Mouse (Mus musculus) urinary bladder, postnatal 10 days (tissue): Measurements from ENCODE around the gene Lclat1.

ENCODE experiments used
- DNase-seq: peaks from one replicate; pipeline ENCODE4 v3.0.0; 2022; ENCODE audit warnings: low spot score

Lclat1 gene

DNA sequence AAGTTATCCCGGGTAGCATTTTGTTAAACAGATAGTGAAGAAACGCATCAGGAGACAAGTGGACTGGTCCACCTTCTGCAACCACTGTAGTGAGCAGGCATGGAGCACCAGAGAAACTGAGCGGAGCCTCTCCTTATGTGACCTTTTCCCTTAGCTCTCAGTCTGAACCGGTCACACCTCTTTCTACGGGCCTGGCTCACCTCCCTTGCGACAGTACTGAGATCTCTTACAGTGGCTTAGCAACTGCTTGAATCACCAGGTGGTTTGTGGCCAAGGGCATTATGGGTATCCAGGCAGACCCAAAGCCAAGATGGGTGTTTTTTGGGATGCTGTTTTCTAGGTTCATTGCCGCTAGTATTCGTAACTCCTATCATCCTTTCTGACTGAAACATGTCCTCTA is 16.4 kb upstream of the Lclat1 start:
- DNase-seq, result no peak

DNA sequence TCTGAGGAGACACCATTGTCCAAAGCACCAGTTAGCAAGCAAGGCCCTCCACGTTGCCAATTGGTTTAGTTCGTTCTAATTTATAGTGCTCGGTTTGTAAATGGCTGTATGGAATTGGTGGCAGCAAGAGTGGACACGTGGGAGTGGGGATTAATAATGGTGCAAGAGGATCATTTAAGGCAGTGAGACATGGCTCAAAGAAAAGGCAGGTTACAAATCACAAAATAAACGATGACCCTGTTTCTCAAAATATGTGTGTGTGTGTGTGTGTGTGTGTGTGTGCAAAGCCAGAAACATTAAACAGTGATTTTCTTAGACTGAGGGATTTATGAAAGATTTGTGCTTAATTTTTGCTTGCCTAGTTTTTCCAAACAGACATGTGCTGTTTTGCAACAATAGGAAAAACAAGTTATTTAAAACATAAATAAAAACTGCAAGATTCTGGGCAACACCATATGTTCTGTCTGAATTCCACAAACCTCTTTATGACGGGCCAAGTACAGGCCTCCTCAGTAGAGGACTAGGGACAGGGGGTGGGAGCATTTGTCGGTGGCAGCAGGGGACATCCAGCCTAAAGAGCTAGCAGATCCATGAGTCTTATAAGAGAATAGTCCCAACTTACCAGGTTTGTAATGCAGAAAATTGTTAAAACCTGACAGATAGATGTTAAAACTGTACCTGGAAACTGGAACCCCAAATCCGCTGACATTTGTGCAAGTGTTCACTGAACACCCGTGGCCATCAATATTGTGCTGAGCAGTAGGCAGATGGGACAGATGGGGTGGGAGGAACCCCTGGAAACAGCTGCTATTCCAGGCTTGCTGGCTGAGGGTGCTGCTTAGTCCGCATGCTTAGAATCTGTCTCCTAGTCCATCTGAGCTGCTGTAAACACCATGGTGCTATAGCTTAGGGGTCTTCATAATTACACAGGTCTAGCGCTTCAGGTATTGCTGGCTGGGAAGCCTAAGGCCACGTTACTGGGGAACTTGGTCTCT is 15.4 kb upstream of the Lclat1 start:
- no peak for DNase-seq

DNA sequence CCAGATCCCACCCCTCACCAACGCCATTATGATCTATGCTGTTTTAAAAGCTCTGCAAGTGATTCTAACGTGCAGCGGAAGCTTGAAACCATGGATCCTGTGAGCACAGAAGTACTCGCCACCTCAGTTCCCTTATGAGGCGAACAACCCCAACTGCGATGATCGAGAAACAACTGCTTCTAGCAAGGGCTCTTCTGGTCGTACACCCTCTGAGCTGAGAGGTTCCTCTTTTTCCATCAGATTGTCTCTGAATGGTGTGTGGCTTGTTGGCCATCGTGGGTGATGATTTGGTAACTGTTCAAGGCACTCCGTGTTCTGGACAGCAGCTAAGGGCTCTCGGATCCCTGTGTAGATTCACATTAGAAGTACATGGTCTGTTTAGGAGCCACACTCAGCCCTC is 12.7 kb upstream of the Lclat1 start:
- no peak for DNase-seq

DNA sequence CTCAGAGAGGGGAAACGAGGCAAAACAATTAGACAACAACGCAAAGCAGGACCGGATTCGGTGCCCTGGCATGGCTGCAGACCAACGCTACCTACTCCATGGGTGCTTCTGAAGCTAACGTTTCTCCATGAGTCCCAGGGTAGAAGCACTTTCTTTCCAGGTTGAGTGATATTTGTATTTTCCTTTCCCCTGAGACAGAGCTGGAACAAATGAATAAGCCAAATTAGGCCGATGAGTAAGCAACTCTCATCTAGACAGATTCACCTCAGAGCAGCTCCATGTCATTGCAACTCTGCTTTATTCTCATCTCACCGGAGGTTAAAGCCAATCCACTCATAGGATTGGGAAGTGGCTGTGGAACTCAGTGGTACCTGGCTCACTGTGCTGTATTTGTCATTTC is 12.2 kb upstream of the Lclat1 start:
- DNase-seq, result no peak

DNA sequence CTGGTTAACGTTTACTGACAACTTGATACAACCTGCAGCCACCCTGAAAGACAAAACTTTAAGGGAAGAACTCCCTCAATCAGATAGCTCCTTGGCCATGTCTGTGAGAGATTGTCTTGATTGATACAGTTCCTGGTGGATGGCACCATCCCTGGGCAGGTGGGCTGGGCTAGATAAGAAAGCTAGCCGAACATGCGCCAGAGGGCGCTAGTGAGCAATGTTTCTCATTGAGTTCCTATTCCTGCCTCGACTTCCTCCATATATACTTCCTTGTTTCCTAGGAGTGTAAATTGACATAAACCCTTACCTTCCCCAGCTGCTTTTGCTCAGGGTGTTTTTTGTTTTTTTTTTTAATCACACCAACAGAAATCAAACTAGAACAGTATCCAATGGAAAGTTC is 11.3 kb upstream of the Lclat1 start:
- DNase-seq, result no peak

DNA sequence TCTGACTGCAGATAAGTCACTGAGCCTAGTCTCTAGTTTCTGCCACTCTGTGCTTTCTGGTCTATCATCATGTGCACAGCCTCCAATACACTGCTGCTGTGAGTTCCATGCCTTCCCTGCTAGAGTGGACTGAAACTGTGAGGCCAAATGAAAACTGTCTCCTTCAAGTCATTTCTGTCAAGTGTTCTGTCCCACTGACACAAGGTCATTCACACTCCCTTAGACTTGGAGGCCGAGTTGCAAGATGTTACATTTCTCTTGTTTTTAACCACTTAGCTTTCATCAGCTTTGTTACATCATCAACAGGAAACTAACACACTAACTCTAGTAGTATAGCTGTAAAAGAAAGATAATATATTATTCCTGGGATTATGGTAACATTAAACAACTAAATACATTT is 9.1 kb upstream of the Lclat1 start:
- DNase-seq, result no peak

DNA sequence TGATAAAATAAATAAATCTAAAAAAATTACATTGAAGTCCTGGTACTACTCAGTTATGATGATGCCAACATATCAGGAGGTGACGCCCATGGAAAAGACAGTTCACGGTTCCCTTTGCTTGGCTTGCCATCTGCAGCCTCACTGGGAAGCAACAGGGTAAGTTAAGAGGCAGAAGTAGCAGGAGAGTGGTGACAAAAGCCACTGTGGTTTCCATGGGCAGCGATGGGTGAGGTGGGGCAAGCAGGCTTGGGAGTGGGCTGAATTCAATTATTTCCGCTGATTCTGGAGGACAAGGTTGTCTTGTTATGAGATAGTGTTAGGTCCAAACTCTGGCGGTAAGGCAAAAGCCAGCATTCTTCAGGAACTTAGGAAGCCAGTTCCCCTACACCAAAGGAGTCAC is 7.4 kb upstream of the Lclat1 start:
- DNase-seq, result no peak

DNA sequence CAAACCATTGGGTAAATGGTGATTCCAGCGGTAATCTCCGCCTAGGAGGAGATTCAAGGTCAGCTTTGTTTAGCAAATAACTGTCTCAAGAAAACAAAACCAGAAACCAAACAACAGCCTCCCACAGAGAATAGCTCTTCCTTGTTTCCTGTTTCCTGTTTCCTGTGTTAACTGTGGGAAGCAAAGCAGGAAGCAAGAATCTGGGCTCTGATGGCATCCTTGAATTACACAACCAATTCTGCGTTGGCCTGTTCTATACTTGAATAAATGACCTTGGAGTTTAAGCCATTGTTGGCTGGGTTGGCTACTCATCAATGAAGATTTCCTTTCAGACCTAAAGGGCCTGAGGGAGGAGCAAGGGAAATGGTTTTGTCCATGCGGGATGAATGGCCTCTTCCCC is 5.2 kb upstream of the Lclat1 start:
- no peak for DNase-seq

DNA sequence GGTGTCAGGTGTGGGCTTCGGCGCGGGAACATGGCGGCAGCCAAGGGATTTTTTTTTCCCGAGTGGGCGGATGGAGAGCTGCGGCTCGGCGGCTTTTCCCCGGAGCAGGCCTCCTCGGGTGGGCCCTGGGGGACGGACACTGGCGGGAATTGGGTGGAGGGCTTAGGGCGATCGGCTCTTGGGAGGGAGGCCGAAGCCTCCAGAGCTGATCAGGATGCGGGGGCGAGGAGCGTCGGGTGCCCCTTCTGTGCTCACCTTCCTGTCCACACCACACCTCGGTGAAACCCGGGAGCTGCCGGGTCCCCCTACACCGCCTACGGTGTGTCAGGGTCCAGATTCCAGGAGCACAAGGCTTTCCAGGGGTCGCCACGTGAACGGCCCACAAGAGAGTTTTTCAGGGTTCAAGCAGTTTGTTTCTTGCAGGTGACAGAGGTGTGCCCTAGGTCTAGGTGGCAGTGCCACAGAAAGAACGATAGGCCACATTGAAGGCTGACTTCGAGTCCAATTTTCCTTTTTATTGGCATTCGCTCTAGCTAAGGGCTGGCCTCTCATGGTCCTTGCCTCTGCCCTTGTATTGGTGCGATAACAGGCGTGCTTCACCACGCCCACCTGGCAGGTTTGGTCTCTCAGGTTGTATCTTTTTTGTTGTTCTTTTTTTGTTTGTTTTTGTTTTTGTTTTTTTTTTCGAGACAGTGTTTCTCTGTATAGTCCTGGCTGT is 544 bp downstream of the Lclat1 start:
- no peak for DNase-seq

DNA sequence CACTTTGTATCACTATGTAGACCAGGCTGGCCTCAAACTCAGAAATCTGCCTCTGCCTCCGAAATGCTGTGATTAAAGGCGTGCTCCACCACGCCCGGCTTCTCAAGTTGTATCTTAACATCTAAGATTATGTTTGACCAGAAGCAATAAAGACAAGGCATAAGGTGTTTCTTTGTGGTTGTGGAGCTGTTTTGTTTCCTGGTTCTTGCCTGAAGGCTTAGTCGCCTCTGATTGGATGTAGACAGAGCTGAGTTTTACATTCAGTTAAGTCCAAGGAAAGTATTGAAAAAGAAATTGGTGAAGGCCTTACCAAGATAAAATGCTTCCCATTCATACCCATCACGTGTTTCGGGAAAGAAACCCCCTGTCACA is 1.1 kb downstream of the Lclat1 start:
- no peak for DNase-seq

DNA sequence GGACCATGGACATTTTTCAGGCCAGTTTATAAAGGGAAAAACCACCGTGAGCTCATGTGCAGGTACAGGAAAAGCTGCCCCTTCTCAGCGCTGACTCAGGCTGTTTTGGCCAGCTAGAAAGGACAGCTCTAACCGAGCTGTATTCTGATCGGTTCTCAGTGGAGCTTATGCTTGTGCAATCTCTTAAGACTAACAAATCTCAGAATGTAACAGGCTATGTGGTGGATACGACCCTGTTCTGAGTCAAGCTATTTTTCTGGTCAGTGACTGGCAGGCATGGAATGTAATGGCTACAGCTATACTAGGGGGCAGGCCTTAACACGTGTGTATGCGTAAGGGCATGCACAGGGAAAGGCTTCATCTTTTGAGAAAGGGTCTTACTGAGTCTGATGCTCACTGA is 4.3 kb downstream of the Lclat1 start:
- DNase-seq, result no peak

DNA sequence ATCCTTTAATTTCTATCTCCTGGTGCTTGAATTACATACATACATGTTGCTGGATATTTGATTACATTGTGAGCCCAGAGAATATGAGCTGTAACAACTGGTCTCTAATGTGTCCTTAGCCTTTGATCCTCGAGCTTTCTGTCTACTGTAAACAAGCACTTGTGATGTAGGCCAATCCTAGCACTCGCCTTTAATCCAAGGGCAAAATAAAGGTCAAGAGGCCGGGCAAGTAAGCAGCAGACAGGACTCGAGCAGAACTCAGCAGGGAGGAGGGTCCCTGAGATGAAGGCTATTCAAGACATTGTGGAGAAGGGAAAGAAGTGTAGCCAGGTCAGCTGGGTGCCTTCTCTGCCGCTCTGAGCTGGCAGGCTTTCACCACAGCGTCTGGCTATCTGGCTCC is 4.8 kb downstream of the Lclat1 start:
- no peak for DNase-seq

DNA sequence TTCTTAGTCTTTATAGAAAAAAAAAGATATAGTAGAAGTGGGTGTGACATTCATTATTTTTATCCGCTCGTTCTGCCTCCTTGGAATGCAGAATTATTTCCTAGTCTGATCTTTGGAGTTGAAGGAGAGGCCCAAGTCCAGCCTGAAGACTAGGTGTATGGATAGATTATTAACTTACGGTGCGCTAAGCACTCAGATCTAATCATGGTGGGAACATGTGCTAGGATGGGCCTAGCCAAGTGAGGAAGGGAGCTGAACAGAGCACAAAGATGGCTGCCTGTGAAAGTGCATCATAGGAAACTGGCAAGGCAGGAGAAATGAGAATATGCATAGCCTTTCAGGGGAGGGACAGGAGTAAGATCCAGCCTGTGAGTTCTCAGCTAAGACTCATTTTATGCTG is 5.4 kb downstream of the Lclat1 start:
- no peak for DNase-seq

DNA sequence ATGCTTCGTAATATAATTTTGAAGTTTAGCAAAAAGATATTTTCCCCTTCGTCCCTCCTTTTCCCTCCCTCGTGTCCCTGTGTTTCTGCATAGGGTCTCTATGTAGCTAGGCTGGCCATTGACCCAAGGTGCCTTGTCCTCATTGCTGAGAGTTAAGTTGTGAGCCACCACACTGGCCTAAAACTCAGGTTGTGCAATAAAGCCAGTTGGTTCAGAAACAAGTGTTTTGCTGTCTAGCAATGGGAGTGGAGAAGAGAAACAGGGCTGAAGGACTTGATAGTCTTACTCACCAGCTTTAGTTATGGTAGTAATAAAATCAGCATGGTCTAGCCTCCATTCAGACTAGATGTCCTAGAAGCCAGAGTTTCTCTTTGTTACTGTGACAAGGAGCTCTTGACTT is 10.3 kb downstream of the Lclat1 start:
- no peak for DNase-seq

DNA sequence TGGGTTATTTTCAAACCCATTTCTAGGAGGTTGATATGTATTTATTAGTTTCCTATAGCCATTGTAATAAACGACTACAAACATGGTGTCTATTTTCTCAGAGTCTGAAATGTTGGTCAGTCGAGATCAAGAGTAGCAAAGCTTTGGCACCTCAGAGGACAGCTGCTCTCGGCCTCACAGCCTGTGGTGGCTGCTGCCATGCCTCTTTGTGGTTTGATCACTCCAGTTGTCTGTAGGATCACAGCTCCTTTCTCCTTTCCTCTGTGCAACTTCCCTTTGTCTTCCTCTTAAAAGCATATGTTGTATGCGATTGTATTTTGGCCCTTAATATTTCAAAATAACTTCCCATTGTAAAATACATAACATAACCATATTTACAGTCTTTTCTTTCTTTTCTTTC is 10.9 kb downstream of the Lclat1 start:
- no peak for DNase-seq

DNA sequence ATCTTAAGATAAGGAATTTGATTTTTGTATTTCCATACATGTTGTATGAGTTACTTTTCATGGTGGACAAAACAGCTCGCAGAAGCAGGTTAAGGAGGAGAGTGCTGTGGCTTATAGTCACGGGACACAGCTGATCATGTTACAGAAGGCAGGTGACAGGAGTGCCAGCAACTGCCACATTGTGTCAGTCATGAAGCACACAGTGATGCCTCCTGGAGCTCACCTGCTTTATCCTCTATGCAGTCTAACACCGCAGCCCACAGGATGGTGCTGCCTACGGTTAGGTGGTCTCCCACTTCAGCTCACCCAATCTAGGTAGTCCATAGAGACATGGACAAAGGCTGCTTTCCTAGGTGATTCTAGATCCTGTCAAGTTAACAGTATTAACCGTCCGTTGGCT is 11.4 kb downstream of the Lclat1 start:
- no peak for DNase-seq

DNA sequence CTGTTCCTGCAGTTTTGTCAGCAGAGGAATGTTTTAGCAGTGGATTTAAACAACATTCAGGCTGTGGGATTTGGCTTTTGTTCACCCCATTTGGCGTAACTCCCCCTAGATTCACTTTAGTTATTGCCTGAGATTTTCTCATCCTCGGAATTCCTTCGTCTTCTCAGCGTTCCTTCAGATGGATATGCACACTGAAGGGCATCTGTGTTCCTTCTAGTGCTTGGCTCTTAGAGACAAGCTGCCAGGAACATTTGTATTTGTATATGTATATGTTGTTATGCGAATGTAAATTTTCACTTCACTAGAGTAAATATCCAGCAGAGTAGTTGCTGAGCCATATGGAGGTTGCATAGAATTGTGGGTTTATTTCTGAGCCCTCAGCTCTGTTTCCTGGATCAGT is 12.8 kb downstream of the Lclat1 start:
- DNase-seq, result no peak

DNA sequence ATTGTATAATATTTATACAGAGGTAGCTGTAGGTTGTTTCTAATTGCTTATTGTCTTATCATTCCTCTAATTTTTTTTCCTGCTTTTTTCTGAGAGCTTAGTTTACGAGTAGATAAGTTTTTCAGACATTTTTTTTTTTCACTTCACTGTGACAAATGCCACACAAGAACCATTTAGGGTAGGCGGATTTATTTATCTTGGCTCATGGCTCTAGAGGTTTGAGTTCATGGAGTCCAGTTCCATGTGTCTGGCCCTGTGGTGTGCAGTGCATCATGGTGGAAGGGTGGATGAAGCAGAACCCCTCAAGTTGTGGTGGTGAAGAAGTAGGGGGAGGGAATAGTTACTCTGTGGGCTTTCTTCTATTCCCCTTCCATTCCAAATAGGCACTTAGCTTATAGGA is 13.9 kb downstream of the Lclat1 start:
- DNase-seq, result no peak

DNA sequence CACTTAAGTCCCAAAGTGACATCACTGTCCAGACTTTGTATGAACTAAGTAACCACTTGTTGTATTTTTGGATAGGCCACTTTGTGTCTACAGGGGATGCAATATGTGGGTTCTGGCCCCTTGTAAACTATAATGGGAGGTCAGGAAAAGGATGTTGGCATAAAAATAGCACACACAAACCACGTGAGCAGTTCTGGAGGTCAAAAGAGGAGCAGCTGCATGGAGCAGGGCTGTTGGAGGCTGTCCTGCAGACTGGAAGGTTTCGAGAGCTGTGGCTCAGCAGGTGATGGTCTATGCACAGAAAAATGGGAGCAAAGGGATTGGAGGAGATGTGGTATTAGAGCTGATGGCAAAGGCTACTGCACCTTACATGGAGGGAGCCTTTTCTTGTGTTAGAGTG is 18.6 kb downstream of the Lclat1 start:
- DNase-seq, result no peak

DNA sequence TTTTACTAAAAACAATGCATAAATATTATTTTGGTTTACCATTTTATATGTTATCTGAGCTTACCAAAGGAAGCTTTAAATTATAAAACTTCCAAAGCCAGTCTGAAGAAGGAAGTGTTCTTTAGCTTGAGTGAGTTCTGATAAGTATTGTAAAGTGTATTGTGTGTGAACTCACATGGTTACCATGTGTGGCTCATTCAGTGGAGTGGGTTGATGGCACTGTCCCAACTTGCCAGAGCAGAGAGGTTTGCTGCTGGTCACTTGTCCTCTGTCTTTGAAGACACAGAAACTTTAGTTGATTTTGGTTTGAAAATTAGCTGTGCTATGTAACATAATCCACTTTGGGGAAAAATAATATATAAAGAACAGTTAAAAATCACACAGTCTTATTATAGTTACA is 19.1 kb downstream of the Lclat1 start:
- DNase-seq, result no peak

DNA sequence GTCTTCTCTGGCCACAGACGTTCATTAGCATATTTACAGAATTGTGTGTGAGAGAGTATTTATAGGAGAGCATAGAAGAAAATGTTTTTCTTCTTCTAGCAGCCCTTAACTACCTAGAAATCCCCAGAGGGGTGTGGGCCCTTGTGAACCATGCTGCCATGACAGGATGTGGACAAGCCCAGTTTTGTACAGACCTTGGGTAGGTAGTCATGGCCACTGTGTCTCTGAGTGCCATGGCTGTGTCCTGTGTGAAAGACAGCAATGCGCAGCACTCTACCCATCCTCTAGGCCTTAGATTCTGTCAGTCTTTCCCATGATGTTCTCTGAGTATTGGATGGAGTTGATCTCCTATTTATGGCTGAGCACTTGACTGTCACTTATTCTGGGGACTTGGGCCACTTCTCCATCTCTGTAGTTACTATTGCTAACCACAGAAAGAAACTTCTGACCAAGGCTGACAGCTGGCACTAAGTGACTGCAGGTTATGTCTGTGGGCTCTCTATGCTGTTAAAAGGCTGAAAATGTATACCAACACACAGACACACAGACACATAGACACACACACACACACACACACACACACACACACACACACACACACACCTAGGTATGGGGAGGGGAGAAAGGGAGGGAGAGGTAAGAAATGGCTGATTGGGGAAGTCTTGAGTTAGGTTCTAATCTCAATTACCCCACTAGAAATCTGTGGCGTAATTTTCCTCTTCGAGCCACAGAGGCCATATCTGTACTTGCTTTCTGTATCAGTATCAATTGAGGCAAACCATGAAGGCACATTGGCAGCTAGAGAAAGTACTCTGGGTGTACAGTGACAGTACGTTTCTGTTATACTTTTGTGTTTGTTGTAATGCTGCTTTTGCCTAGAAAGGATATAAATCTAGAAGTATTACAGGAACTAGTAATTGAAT is 29.0 kb downstream of the Lclat1 start:
- no peak for DNase-seq

DNA sequence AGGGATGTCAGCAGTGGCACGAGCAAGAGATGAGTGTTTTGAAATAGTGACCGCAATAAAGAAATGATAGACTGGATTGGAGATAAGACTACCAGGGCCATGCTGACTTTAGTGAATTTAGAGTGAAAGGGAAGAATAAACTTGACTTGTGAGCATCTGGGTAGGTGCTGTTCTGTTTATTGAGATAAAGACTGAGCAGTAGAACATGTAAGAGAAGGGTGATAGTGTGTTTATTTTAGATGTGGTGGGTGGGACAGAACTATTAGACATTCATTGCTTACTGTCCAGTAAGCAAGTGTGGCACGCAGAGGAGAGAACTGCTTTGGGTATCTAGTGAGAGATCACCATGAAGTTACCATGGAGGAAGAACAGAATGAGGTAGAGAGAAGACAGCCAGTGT is 30.4 kb downstream of the Lclat1 start:
- no peak for DNase-seq

DNA sequence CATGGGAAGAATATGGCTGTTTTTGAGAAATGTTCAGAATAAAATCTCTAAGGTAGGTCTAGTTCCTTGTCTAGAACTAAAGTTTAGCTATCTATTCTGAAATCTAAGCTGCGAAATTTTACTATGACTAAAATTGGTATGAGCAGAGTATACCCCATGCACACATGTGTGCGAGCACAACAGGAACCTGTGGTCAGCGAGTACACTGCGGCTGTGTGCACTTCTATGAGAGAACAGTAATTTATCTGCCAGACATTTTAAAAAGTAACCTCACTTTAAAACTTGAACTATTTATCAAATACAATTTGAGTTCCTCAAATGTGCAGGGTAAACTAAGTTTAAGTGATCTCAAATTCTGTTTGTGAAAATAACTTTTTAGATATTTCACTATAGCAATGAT is 34.2 kb downstream of the Lclat1 start:
- no peak for DNase-seq
